Mouse (Mus musculus) mesoderm, embryonic 11.5 days (tissue): ENCODE measurements at regions not wholly inside any gene's neighbourhood (a gene's known extent, or its start where the extent isn't known, plus 50 kb on each side); places are given as distances from the start of the nearest gene placed in this dataset.
"Not testable (repeated sequence)": the region's sequence is repeated elsewhere in the genome, so short reads cannot be mapped to it uniquely, and the experiment has no call there.

Source experiments
- DNase-seq: peaks from one replicate; pipeline ENCODE4 v3.0.0-alpha.2; 2012; ENCODE audit warnings: low read depth, low spot score

DNA sequence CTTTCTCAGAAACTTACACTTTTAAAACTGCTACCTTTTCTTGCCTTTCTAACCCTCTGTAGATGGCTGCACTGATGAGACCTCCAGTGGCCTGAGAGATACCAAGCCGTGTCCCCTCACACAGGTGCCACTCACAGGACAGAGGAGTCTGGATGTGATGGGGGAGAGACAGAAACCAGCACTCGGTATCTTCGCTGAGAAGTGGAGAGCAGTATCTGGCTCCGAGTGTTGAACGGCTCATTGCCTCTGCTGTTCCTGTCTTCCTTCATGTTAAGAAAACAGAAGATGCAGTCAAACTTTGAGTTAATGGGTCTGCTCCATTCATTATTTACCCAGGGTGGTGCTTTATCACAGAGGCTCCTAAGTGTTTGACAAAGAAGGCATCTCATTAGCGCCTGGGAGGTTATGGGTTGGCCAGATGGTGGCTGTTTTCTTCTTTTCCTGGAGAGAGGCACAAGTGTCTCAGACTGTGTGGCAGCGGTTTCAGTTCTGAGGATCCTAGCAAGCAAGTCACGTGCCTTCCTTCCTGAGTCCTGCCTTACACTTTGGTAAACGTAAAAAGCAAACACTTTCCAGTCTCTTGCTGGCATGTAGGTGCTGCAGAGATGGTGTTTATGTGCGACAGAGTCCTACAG is 248.6 kb downstream of the Sec16b start:
- peak; percentile 24 for DNase-seq

DNA sequence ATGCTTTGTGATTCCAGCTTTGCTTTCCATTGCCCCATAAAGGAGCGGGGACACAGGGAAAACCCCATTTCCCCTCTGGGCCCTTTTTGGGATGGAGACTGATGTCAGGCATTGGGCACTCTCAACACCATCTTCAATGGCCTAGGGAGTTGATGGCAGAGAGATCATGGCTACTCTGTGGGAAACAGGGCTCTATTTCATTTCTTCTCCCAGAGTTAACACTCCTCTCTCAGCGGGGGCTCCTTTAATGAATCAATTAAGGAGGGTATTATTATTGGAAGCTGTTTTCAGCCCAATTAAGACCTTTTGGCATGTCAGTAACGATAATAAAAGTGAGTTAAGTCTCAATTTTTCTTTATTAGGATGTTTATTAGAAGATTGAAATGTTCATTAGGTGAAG is 250.4 kb downstream of the Sec16b start:
- no peak for DNase-seq

DNA sequence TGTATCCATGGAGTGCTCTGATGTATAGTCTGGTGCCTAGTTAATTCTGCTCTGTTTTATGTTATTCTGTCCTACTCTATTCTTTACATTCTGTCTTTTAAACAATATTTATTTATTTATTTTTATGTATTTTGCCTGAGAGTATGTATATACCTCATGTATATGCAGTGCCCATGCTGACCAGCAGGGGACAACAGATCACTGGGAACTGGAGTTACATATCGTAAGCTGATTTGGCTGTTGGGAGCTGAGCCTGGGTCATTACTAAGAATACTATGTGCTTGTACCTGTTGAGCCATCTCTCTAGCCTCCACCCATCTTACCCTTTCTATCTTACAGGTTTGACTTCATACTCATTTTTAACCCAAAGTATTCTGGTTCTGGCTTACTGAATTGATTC is 251.8 kb downstream of the Sec16b start:
- no peak for DNase-seq

DNA sequence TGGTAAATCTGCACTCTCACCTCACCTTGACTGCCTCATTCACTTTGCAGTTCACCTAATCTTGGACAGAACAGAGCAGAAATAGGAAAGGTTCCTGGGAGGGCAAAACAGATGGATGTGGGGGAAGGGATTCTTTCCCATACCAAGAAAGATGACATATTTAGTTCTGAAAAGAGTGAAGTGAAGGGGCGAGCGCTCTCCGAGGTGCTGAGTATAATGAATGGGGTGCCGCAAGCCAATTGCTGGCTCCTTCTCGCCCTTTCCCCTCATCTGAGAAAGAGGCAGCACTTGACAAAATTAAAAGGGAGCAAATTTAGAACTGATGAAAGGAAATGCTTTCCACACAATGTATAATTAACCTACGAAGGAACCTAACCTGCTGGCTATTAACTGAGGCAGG is 261.7 kb downstream of the Sec16b start:
- DNase-seq: peak; percentile 35

DNA sequence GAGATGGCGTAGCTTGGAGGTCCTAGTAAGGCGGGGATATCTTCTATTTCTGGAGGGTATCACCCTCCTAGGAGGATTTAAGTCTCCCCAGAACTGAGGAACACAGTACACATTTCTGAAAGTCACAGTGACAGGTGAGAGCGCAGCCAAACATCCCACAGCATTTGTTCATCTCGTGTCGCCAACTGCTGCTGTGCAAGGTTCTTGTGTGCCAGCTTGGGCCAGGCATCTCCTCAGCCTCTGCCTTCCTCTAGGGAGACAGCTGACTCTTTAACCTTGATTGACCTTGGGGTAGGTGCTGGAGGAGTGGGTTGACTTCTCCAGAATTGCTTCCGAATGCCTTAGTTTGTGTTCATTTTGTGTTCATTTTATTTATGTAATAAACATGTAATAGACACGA is 291.2 kb downstream of the Sec16b start:
- no peak for DNase-seq

DNA sequence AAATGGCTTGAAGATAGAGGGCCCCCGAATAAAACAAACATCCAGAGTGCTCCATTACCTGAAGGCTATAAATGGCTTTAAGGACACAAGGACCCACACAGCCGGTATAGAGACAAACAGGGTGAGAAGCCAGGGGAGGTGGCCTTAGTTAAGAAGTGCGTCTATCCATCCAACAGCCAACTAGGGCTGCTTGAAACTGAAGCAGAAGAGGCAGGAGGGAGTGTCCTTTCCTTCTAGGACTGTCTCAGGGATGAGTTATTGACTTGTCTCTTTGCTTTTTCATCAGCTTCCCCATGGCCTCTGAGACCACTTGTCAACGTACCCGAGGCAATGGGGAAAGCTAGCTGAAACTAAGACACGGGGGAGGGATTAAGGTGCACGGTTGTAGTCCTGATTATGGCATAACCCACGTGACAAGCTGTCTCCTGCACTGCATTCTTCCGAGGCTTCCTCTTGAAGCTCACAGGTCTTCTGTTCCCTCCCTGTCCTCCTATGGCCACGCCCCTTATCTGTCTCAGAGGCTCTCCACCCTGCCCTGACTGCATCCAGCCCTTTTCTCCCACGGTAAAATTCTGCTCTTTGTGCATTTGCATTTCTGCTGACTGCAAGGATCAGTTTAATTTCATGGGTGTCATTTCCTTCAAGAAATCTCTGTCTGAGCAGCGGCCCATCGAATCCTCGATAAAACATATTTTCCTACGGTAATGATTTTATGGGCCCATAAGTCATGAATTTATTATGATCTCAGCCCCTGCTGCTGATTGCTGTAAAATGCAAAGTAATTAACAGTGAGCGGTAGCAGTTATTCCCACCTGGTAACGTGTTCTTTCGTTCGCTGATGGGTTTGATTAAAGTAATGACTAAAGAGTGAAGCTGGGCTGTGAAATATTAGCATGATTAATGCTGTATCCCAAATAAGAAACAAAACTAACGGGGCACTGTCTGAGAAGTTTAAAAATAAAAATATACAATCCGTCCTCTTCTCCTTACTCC is 292.3 kb downstream of the Sec16b start:
- peak; percentile 6 for DNase-seq

DNA sequence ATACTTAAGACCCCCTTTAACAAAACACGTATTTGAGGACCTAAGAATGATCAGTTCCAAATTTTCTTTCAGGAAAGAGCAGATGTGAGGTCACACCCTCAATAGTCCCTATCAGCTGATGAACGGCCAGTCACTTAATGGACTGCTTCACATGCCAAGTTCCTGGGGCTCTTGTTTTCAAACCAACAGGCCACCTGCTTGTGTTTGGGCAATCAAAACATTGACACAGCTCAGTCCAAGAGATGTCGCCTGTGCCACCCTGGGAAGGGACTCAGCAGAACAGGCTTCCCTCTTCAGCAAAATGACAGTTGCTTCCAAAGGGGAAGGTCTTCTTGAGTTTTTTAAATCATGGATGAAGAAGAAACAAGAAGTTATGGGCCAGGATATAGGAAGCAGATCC is 294.6 kb downstream of the Sec16b start:
- no peak for DNase-seq

DNA sequence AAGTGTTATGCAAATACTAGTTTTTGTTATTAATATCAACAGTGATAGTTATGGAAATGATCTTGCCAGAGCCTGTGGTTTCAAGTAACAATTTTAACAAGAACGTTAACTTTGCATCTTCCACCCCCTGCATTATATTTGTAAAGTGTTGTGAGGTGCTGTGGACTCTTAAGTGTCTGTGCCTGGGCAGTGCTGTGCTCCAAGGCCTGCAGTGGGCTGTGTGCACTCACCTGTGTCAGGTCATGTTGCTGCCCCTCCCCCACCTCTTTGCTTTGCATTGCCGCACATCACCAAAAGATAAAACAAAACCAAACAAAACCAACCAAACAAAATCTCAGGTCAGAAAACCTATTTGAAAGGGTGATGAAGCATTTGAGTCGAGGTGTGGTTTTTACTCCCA is 297.7 kb downstream of the Sec16b start:
- no peak for DNase-seq

DNA sequence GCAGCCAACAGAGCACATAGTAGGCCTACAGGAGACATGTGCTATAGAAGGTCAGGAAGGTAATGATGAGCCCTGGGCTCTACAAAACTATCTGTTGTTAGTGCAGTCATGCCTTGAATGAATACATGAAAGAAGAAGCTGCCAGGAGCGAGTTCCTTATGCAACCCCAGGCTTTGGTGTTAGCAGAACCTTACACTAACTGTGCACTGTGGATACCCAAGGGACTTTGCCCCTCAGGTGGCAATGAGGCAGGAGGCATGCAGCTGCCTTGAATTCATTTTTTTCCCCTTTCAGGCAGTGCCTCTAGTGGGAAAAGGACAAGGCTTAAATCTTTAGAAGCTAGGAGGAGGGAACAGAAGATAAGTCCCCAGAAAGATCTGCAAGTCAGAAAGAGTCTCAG is 299.8 kb downstream of the Sec16b start:
- DNase-seq: no peak

DNA sequence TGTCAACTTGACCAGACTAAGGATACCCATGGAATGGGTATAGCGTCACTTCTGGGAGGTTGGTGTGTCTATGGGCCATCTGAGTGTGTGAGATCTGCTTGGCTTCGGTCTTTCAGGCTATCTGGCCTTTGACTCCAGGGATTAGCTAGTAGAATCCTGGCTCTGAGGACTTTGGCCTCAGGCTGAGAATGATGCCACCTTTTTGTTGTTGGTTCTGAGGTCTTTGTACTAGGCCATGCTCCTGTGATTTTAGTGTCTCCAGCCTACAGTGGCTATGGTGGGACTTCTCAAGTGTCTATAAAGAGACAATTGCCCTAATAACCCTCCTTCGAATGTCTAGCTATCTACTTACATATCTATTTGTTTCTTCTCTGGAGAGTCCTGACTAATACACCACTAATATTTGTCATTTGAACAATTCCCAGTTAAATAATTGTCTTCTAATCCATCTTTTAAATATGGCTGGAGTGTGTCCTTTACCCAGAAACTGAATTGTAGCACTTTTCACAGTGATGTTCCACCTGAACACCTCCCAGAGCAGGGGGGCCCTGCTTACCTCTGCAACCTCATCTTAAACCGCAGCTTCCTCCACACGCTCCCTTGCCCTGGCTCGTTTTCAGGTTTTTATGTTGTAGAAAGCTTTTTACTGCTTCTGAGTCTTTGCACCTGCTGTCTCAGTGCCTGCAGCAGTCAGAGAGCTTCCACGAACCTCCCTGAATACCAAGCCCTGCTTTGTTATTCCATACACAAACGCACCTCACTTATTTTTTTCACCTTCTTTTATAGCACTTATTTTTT is 303.3 kb downstream of the Sec16b start:
- DNase-seq: no peak

DNA sequence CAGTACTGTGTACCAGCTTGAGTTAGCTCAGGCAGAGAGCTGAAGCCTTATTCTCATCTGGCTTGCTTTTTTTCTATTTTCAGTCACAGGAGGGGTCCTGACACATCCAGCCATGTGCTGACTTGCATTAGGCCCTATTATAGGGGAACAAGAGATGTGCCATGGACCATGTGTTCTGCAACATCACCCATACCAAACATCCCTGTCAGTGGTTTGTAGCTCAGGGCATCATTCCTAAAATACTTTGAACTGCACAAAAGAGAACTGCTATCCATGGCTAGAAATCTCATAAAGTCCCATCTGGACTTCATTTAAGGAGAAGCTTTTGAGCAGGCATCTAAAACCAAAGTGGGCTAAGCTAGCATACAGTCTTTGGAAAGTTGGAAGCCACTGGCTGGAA is 304.1 kb downstream of the Sec16b start:
- no peak for DNase-seq

DNA sequence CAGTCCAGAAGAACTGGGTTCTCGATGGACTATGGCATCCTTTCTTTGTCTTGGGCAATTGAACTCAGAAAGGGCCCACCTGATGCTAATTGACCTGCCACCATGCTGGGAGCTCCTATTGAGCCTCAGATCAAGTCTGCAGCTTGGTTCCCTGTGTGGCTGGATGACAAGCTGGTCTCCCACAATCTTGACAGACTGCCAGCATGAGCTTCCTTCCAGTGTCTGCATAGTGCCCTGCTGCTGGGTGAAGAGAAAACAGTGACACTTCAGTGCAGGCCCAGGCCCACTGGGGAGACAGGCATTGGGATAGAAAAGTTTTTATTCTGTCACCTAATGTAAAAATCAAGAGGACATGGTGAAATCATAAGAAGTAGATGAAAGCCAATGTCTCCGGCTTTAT is 321.4 kb downstream of the Sec16b start:
- DNase-seq: no peak

DNA sequence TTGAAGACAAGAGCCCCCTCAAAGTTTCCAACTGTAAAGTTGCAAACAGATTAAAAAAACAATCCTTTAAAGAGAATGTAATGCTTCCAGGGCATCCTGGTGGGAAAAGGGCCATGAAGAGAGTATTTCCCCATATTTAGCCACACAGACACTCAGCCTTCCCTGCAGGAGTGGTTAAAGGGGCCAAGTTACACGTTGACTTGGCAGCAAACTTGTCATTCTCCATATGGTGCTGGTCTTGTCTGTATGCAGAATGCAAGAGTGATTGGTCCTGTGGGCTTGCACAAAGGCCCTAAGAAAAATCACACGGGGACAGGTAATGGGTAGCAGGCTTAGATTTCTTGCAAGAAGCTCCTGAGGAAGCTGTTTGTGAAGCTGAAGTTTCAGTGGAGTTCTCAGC is 325.0 kb downstream of the Sec16b start:
- DNase-seq: no peak

DNA sequence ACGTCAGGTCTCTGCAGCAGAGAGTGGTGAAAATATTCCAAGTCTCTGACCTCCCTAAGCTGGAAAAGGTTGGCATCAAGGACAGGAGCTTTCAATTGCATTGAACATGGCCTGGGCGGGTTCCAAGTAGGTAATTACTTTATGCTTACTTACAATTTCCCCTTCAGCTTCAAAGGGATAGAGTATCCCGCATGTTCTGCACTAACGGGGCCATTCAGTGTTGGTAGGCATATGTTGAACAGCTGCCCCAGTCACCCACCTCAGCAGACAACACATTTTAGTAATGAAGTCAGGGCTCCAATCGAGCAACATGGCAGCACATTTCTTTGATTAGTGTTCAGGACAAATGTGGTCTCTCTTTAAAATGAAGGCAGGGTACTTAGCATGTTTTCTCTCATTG is 366.2 kb downstream of the Sec16b start:
- DNase-seq: no peak

DNA sequence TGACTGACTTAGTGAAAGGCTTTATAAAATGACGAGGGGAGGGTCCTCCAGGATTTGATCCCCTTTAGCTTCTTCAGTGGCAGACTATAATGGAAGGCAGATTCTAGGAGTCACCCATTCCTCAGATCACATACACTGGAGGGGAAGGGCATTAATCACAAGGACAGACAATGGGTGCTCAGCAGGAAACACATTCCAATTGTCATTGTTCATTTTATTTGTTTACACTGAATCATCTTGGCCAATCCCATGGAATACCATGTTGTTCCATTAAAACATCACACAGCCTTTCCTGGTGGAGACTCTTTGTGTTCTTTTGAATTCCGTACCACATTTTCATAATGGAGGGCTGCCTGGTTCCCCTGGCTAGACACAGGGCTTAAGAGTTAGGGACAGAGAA is 368.5 kb downstream of the Sec16b start:
- DNase-seq: no peak

DNA sequence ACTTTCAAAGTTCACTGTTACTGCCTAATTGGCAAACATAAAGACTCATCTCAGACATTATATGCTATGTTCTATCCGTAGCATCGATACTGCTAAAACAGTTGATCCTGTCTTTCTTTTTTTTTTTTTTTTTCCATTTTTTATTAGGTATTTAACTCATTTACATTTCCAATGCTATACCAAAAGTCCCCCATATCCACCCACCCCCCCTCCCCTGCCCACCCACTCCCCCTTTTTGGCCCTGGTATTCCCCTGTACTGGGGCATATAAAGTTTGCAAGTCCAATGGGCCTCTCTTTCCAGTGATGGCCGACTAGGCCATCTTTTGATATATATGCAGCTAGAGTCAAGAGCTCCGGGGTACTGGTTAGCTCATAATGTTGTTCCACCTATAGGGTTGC is 370.6 kb downstream of the Sec16b start:
- not testable (repeated sequence) for DNase-seq

DNA sequence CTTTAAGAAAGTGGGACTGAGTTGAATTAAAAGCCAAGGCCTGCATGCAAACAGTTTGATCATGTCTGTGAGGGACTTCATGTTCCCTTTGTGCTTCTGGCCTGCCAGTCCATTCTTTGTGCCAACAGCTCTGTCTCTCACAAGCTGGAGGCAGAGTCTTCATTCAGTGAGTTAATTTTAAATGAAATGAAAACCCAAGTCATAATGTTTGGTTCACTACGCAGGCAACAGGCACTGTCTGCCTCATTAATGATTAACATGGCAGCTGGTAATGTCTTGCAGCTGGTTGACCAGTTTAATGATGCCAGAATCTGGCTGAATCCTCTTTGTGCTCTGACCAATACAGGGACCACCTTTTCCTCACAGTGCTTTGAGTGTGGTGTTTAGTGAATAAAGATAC is 380.6 kb downstream of the Sec16b start:
- no peak for DNase-seq

DNA sequence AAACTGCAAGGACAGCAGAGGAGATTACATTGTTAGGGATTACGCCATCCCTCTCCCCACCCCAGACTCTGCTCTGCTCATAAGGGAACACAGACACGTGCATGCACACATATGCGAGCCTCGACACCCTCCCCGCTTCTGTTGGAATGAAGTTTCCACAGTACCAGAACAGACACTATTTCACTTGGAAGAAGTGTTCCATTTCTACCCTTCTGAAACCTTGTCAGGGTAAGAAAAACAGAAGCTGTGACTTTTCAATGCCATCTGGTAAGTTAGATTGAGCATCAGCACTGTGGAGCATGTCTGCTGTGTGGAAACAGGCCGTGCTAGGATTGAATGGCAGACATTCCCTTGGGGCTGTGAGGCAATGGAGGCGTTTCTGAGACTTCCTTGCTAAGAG is 382.0 kb downstream of the Sec16b start:
- no peak for DNase-seq

DNA sequence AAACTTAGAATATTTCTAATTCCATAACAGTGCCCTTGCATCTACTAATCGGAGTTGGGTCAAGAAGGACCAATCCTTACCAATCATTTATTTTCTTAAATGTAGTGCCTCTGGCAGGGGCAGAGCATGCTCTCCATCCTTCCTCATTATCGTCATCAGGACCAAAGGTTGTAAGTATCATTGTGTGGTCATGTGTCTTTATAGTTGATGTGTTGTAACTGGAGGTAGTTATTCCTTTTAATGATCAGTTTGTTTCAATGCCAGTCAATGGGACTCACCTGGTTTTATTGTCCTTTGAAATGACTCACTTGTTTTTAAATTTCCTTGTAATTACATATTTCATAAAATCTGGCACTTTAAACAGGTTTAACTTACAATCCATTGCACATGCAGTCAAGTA is 399.6 kb downstream of the Sec16b start:
- DNase-seq: no peak

DNA sequence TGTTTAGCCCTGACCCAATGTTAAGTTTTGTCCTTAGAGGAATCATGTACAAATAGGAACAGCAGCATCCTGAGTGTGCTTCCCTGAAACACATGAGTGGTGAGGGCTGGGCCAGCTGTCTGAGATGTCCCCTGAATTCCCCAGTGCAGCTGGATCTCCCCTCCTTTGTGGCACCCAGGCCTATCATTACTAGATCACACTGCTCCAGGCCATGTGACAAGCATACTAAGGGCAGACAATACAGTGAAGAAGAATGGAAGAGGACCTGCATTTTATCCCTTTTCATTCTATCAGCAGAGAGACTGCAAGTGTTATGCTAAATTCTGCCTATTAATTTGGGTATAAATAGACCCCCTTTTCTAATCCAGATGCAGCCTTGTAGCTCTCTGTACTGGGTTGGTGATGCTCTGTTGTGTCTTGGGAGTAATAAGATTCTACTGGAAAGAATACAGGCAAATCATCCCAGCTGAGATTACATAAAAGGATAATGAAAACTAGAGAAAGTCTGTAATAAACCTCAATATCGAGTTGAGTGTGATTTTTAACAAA is 418.3 kb downstream of the Brinp2 start:
- DNase-seq: no peak

DNA sequence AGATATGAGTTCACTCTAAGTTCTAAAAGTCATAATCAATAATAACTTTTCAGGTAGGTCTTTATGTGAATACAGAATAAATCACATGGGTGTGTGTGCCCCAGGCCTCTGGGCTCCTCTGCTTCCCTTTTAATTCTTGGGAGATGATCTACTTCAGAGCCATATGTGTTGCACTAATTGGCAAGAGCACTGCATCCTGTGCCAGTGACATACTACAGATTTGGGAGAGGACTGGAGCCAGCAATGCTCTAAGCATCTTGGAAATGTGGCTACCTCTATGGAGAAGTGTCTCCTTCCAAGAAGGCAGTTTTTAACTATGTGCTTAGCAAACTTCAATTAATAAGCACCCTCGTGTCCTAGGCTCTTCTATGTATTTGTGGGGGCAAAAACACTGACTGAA is 416.6 kb downstream of the Brinp2 start:
- no peak for DNase-seq

DNA sequence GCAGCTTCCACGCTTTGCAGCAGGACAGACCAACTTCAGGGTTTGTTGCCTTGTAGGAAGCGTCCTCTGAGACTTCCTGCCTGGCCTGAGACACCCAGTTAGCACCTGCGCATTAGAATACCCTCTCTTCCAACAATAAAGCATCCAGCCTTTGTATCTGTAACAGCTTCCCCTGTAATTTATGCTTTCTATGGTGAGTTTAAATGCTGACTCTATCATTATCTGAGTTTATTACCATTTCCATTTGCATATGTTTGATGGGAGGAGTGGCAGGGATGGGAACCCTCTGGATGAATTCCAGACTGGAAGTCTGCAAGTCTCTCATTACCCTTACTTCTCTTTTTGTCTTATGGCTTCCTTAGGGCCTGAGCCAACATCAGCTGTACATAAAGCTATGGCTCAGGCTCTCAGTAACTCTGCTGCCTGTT is 415.8 kb downstream of the Brinp2 start:
- DNase-seq: no peak
